Mouse (Mus musculus) liver, adult 2 months (tissue): Measurements from ENCODE around the gene Wdfy4. TPM values are rescaled to one million over a fixed set of nuclear protein-coding genes. Genes with fewer than 3 reads are reported as not detected.

Experiments used
- DNase-seq: peaks from one replicate; pipeline ENCODE4 v3.0.0-alpha.2; 2011; ENCODE audit warnings: low read depth, low spot score; ENCODE audit errors: extremely low read depth
- H3K27ac ChIP-seq: fragments of 200-500 bp; replicated peaks from 2 replicates; pipeline ENCODE4 v1.5.1; 2012; ENCODE audit warnings: low read depth, mild to moderate bottlenecking, control low read depth, inconsistent platforms, low read length; ENCODE audit not compliant: insufficient read depth
- H3K27me3 ChIP-seq: fragments of 200-500 bp; 2 replicates; pipeline ENCODE4 v1.6.1; 2012; ENCODE audit warnings: mild to moderate bottlenecking, moderate library complexity, low read length, inconsistent platforms; ENCODE audit not compliant: control insufficient read depth, insufficient read depth
- H3K36me3 ChIP-seq: fragments of 200-500 bp; 2 replicates; pipeline ENCODE4 v1.6.1; 2012; ENCODE audit warnings: low read length, inconsistent platforms; ENCODE audit not compliant: control insufficient read depth, insufficient read depth
- H3K4me1 ChIP-seq: fragments of 200-500 bp; 2 replicates; pipeline ENCODE4 v1.6.1; 2011; ENCODE audit warnings: low read length; ENCODE audit not compliant: control insufficient read depth, insufficient read depth
- H3K4me3 ChIP-seq: fragments of 200-500 bp; 2 replicates; pipeline ENCODE4 v1.5.1; 2011; ENCODE audit warnings: low read depth, mild to moderate bottlenecking, control low read depth, low read length, moderate library complexity; ENCODE audit not compliant: insufficient read depth
- H3K79me2 ChIP-seq: fragments of 200-500 bp; 2 replicates; pipeline ENCODE4 v1.6.1; 2012; ENCODE audit warnings: inconsistent platforms, mild to moderate bottlenecking, low read length, moderate library complexity; ENCODE audit not compliant: control insufficient read depth, insufficient read depth
- H3K9ac ChIP-seq: fragments of 200-500 bp; 2 replicates; pipeline ENCODE4 v1.6.1; 2012; ENCODE audit warnings: low read depth, mild to moderate bottlenecking, control low read depth, inconsistent platforms, low read length
- CTCF ChIP-seq: fragments of 200-500 bp; IDR thresholded peaks from 2 replicates; pipeline ENCODE4 v1.5.1; 2011; ENCODE audit warnings: low read depth, low read length, control low read depth
- POLR2A ChIP-seq: fragments of 200-500 bp; IDR thresholded peaks from 2 replicates; pipeline ENCODE4 v1.6.1; 2011; ENCODE audit warnings: low read length, control low read depth; ENCODE audit not compliant: insufficient read depth; ENCODE audit errors: extremely low read depth
- WGBS: fragments of 180-500 bp; shearing (Covaris S2); methylation state at CpG from one replicate; pipeline ENCODE4 v1.1.7; 2018; 5-methylcytosine and 5-hydroxymethylcytosine counted together
- polyA plus RNA-seq: library from polyadenylated mRNA; depleted of rRNA; stranded (reverse); fragments of >200 nt; gene quantifications from 2 replicates; pipeline ENCODE4 v1.2.3, GENCODE M21; 2012
- total RNA-seq: library from RNA; depleted of rRNA; stranded (reverse); fragments of >200 nt; gene quantifications from 2 replicates; pipeline ENCODE4 v1.2.3, GENCODE M21; 2014

Wdfy4 gene
- total and polyA plus RNA-seq, 2 experiments: 2.1 to 3.0 TPM

GRCm38 (mm10) chr14:32960481-32960880 is 224.8 kb downstream of the Wdfy4 start:
- H3K27ac ChIP-seq: no peak overlapping the region
- no peak overlapping the region for H3K9ac ChIP-seq
- no peaks in the 10 kb centered on the region for H3K36me3 ChIP-seq
- WGBS: 42% methylated on average over 5 of the region's 5 CpGs
- no peak for TF ChIP-seq POLR2A
- TF ChIP-seq CTCF: peak; percentile 93
- no peaks in the 10 kb centered on the region for H3K79me2 ChIP-seq
- H3K27me3 ChIP-seq: no peaks in the 10 kb centered on the region
- DNase-seq: peak; percentile 52
- peaks cover 3% of the 10 kb centered on the region; the same call in 1 of the 2 replicates for H3K4me1 ChIP-seq
- H3K4me3 ChIP-seq: no peak overlapping the region

- peaks cover 3% of the 10 kb centered on the region; the same call in 1 of the 2 replicates for H3K4me1 ChIP-seq
- peak; percentile 12 for DNase-seq
- WGBS: 69% methylated on average over 8 of the region's 8 CpGs
- no peaks in the 10 kb centered on the region for H3K36me3 ChIP-seq
- H3K27ac ChIP-seq: no peak overlapping the region
- H3K79me2 ChIP-seq: no peaks in the 10 kb centered on the region
- H3K27me3 ChIP-seq: no peaks in the 10 kb centered on the region
- no peak overlapping the region for H3K4me3 ChIP-seq
- H3K9ac ChIP-seq: no peak overlapping the region
- no peak for TF ChIP-seq POLR2A
- TF ChIP-seq CTCF: no peak
Observed at GRCm38 (mm10) chr14:32958671-32959070, 226.6 kb downstream of the Wdfy4 start.

GRCm38 (mm10) chr14:32956486-32956885 is 228.8 kb downstream of the Wdfy4 start:
- H3K4me1 ChIP-seq: peaks cover 3% of the 10 kb centered on the region; the same call in 1 of the 2 replicates
- WGBS: 23% methylated on average over 8 of the region's 8 CpGs
- DNase-seq: peak; percentile 78
- H3K9ac ChIP-seq: no peak overlapping the region
- H3K27ac ChIP-seq: no peak overlapping the region
- H3K27me3 ChIP-seq: no peaks in the 10 kb centered on the region
- H3K4me3 ChIP-seq: no peak overlapping the region
- no peaks in the 10 kb centered on the region for H3K36me3 ChIP-seq
- H3K79me2 ChIP-seq: no peaks in the 10 kb centered on the region
- TF ChIP-seq POLR2A: no peak
- no peak for TF ChIP-seq CTCF

- no peaks in the 10 kb centered on the region for H3K27me3 ChIP-seq
- no peaks in the 10 kb centered on the region for H3K4me1 ChIP-seq
- H3K79me2 ChIP-seq: no peaks in the 10 kb centered on the region
- H3K36me3 ChIP-seq: no peaks in the 10 kb centered on the region
- no peak overlapping the region for H3K4me3 ChIP-seq
- no peak overlapping the region for H3K9ac ChIP-seq
- DNase-seq: peak; percentile 16
- TF ChIP-seq POLR2A: no peak
- no peak for TF ChIP-seq CTCF
- H3K27ac ChIP-seq: no peak overlapping the region
- 77% methylated on average over 20 of the region's 20 CpGs for WGBS
Observed at GRCm38 (mm10) chr14:32950312-32951301, 234.7 kb downstream of the Wdfy4 start.

- no peaks in the 10 kb centered on the region for H3K79me2 ChIP-seq
- no peak overlapping the region for H3K27ac ChIP-seq
- H3K36me3 ChIP-seq: no peaks in the 10 kb centered on the region
- no peaks in the 10 kb centered on the region for H3K27me3 ChIP-seq
- no peak for DNase-seq
- TF ChIP-seq POLR2A (no peak), CTCF (no peak)
- WGBS: 92% methylated on average over 2 of the region's 2 CpGs
- H3K4me3 ChIP-seq: no peak overlapping the region
- no peak overlapping the region for H3K9ac ChIP-seq
- no peaks in the 10 kb centered on the region for H3K4me1 ChIP-seq
Observed at GRCm38 (mm10) chr14:32947512-32947911, 237.8 kb downstream of the Wdfy4 start.

GRCm38 (mm10) chr14:32939217-32939616 is 246.1 kb downstream of the Wdfy4 start:
- H3K79me2 ChIP-seq: no peaks in the 10 kb centered on the region
- no peak overlapping the region for H3K9ac ChIP-seq
- no peak overlapping the region for H3K27ac ChIP-seq
- no peak overlapping the region for H3K4me3 ChIP-seq
- no peak for TF ChIP-seq CTCF
- TF ChIP-seq POLR2A: no peak
- no peaks in the 10 kb centered on the region for H3K4me1 ChIP-seq
- WGBS: 86% methylated on average over 5 of the region's 5 CpGs
- DNase-seq: no peak
- H3K36me3 ChIP-seq: no peaks in the 10 kb centered on the region
- H3K27me3 ChIP-seq: no peaks in the 10 kb centered on the region
